Mouse (Mus musculus): ENCODE measurements around the gene Fyn. TPM values are rescaled to one million over a fixed set of nuclear protein-coding genes. Genes with fewer than 3 reads are reported as not detected.

Fyn gene
- total RNA-seq, 2 experiments from 2014 or later = 30.6 to 32.2 TPM

GRCm38 (mm10) chr10:39378025-39378603 lies 9.5 kb downstream of the Fyn start:
- peak; percentile 51 to 54 for DNase-seq

DNA sequence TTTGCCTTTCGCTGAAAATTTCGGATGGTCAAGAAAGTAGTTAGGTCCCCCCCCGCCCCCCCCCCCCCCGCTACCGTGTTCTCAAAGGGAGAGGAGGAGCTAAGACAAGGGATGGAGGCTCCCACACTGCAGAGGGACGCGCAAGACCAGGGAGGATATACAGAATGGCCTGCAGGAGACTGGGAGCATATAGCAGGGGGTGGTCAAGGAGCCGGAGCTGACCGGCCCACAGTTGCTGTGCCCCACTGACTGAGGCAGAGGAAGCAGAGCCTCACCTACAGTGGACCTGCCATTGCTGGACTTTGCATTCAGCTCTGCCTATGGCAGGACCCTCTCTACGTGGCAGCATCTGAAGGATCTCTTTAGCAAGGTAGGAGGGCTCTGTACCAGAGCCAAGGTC lies 10.6 kb downstream of the Fyn start:
- DNase-seq = no peak

DNA sequence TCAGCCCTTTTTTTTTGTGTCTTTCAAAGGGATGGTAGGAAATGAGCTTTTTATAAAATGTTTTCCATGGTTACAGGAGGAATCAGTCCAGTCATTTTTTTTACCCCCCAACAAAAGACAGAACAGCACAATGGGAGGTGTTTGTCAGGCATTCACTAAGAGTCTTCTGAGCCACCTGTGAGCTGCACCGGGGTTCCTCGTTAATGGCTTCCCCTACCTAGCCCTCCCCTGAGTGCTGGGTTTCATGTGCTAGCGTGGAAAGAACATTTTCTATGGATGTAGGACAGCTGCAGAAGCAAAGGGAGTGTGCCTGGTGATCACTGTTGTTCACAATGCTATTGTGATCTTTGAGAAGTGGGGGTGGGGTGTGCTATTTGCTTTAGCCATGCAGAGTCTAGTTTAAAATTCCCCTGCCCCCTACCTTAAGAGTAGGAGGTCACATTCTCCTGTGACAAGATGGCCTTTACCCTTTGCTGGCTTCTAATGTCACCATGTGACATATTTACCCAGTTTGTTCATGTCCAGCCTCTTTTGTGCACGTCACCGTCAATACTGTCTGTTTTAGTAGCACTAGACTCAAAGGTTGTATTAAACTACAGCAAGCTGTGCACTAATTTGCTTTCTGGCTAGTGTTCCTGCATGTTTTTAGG lies 11.2 kb downstream of the Fyn start:
- no peak for DNase-seq

DNA sequence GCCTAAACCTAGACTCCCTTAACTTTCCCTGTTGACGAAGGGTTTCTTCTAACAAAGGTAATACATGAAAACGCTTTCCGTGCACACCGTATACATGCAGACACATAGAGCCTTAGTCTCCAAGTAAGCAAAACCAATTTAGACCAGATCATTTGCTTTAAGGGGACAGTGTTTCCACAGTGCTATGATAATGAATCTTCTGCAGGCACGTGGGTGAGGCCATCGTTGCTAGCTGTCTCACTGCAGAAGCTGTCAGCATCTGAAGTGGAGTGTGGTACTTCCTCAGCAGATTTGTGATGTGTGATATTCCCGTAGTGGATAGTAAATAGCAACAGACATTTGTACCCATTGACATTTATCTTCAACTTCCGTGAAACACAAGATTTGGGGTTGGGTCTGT lies 16.6 kb downstream of the Fyn start:
- no peak for DNase-seq

- DNase-seq = no peak
Measured at GRCm38 (mm10) chr10:39386203-39386602, 17.5 kb downstream of the Fyn start.

DNA sequence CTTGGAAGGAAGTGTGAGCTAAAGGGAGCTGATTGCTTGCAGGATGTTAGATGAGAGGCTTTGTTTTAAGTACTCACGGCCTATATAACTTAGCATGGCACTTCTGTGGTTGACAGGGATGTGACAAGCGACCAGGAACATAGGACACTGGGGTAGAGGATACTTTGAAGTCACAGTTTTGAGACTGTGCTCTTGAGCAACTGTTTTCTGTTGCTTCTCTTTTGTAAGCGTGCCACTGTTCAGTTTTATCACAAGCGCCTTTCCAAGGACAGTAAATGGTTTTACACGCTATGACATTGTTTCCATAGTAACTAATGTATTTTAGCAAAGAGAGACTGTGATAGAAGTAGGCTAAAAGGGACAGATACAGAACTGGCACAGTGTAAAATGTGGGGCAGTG lies 18.4 kb downstream of the Fyn start:
- DNase-seq = no peak

DNA sequence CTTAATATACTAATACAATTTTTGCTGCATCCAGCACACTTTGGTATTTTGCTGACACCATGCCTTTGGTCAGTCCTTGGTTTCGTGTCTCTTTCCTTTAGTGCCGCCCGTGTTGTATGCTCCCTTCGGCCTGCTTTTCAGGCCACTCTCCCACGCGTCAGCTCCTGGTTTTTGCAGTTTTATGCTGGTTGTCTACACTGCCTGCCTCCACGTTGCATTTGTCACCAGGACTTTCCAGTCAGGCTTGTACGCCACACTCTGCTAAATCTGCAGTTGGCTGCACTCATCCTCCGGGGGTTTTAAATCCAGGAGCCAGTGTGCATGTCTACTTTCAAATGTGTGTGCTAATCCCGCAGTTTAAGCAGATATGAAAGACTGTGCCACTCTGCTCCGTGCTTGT lies 18.9 kb downstream of the Fyn start:
- no peak for DNase-seq

GRCm38 (mm10) chr10:39388144-39388543 lies 19.5 kb downstream of the Fyn start:
- peak; percentile 52 to 67 for DNase-seq

GRCm38 (mm10) chr10:39389451-39389891 lies 20.8 kb downstream of the Fyn start:
- peak; percentile 54 to 69 for DNase-seq

DNA sequence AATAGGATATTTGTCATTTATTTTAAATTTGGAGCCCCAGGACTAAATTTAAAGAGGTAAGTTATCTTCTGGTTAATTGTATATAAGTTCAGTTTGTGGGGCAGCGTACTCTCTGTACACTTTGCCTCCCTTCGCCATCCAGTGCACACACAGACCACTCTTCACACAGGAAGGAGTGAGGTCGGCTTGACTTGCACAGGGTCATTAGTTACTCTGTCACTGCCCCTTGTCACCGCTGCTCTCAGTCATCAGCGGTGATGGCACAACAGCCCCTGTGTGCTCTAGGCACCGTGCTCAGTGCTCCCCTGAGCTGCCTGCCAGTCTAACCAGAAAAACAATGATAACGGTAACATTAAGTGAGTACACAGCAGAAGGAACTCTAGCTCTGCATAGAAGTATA lies 21.9 kb downstream of the Fyn start:
- no peak for DNase-seq

GRCm38 (mm10) chr10:39392900-39393483 lies 24.3 kb downstream of the Fyn start:
- no peak for DNase-seq

DNA sequence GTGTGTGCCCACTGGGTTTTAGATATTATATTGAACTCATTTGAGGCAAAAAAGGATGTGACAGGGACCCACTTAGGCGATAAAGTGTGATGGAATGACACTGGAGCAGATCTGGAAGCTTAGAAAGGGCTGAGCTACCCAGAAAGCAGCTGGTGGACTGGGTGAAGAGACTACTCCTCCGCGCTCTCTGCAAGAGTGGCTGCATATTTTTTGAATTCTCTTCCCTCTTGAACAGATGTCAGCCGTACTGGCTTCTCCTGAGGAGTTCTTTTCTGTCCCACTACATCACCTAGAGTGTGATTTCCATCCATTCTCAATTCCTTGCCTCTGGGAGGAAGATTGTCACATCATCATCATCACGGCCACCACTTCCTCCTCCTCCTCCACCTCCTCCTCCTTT lies 26.9 kb downstream of the Fyn start:
- DNase-seq = no peak

GRCm38 (mm10) chr10:39398924-39399323 lies 30.3 kb downstream of the Fyn start:
- no peak for DNase-seq

- DNase-seq = no peak
Measured at GRCm38 (mm10) chr10:39400155-39400554, 31.5 kb downstream of the Fyn start.

GRCm38 (mm10) chr10:39402487-39402886 lies 33.8 kb downstream of the Fyn start:
- DNase-seq = no peak

- DNase-seq = no peak
Measured at GRCm38 (mm10) chr10:39403706-39404105, 35.1 kb downstream of the Fyn start.

- no peak for DNase-seq
Measured at GRCm38 (mm10) chr10:39404175-39404574, 35.5 kb downstream of the Fyn start.

GRCm38 (mm10) chr10:39405982-39406797 lies 37.5 kb downstream of the Fyn start:
- no peak for DNase-seq

- peak; percentile 47 to 58 for DNase-seq
Measured at GRCm38 (mm10) chr10:39406798-39407189, 38.1 kb downstream of the Fyn start.

GRCm38 (mm10) chr10:39407553-39407952 lies 38.9 kb downstream of the Fyn start:
- no peak for DNase-seq

DNA sequence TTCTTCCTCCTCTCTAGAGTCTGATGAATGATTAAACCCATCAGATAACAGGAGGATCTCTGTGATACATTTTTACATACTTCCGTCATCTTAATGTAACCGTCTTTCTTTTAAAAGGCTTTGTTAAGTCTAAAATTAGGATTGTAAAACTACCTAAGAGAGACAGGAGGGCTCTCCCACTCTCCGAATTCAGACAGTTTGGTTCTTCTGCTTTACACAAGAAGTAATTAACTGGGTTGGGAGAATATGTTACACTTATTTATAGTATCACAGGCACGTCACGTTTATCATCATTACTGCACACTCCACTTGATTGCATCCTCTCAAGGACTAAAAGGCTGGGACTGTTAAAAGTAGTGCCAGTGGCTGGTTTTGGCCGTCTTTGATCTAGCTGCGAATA lies 40.9 kb downstream of the Fyn start:
- no peak for DNase-seq

GRCm38 (mm10) chr10:39410151-39410649 lies 41.5 kb downstream of the Fyn start:
- DNase-seq = no peak
